Mouse (Mus musculus): ENCODE measurements around the gene Hist1h2ae. TPM values are rescaled to one million over a fixed set of nuclear protein-coding genes. Genes with fewer than 3 reads are reported as not detected.

Gene Hist1h2ae
- polyA plus RNA-seq, 1 experiment from 2014 or later: 76.3 TPM

- ATAC-seq (ENCODE audit: low FRiP score) (no peak), DNase-seq (ENCODE audit: low spot score, missing footprints) (peak; percentile 89)
- H3K4me3 ChIP-seq (ENCODE audit: low read depth, low read length): no peak overlapping the region
- H3K36me3 ChIP-seq (ENCODE audit: control insufficient read depth, insufficient read depth, low read length): no peaks in the 10 kb centered on the region
- under 1% methylated on average over 14 of the region's 14 CpGs for WGBS
- no peaks in the 10 kb centered on the region; the same call in 1 of the 2 replicates for H3K4me1 ChIP-seq (ENCODE audit: control insufficient read depth, insufficient read depth, low read length)
- H3K9me3 ChIP-seq (ENCODE audit: control insufficient read depth, low read length): no peaks in the 10 kb centered on the region
- H3K4me2 ChIP-seq: no peak overlapping the region; the same call in 1 of the 2 replicates
- no peaks in the 10 kb centered on the region for H3K27me3 ChIP-seq (ENCODE audit: control insufficient read depth, insufficient read depth, low read length)
- no peak overlapping the region for H3K27ac ChIP-seq (ENCODE audit: low read depth, low read length)
- no peak overlapping the region for H3K9ac ChIP-seq (ENCODE audit: low read length)
Measured at GRCm38 (mm10) chr13:23521703-23522102, 49.3 kb downstream of the Hist1h2ae start.

Small RNAs within 50 kb of the gene (microRNA-seq; reads per million reads assigned to microRNA genes)
- gene Gm44297 (0.57 reads per million), gene Gm44359 (not detected), gene Gm44394 (not detected)

Other genes starting within 250 kb of the Hist1h2ae start
- gene Zfp322a, start 202.0 kb downstream of the Hist1h2ae start, polyA plus RNA-seq (2014; fragmentation: Nextera tagmentation; extraction: Ambion mirVana): 69.4 and 77.9 TPM in 2 replicates
- 14.0 and 14.9 TPM in 2 replicates for gene Abt1, start 147.4 kb downstream of the Hist1h2ae start, polyA plus RNA-seq (2014; fragmentation: Nextera tagmentation; extraction: Ambion mirVana)
- not detected in 2 replicates for gene Btn1a1, start 105.3 kb downstream of the Hist1h2ae start, polyA plus RNA-seq (2014; fragmentation: Nextera tagmentation; extraction: Ambion mirVana)
- gene Btn2a2, start 82.4 kb downstream of the Hist1h2ae start, polyA plus RNA-seq (2014; fragmentation: Nextera tagmentation; extraction: Ambion mirVana): 0.28 and 0.34 TPM in 2 replicates
- 3.3 and 3.6 TPM in 2 replicates for gene Hist1h4h, start 40.2 kb downstream of the Hist1h2ae start, polyA plus RNA-seq (2014; fragmentation: Nextera tagmentation; extraction: Ambion mirVana)
- gene Hist1h2af, start 37.3 kb downstream of the Hist1h2ae start, polyA plus RNA-seq (2014; fragmentation: Nextera tagmentation; extraction: Ambion mirVana): 6.4 and 9.1 TPM in 2 replicates
- gene Hist1h3g, start 35.8 kb downstream of the Hist1h2ae start, polyA plus RNA-seq (2014; fragmentation: Nextera tagmentation; extraction: Ambion mirVana): 4.0 and 4.8 TPM in 2 replicates
- 0.44 and 0.87 TPM in 2 replicates for gene Hist1h2bh, start 27.8 kb downstream of the Hist1h2ae start, polyA plus RNA-seq (2014; fragmentation: Nextera tagmentation; extraction: Ambion mirVana)
- gene Hist1h3f, start 27.2 kb downstream of the Hist1h2ae start, polyA plus RNA-seq (2014; fragmentation: Nextera tagmentation; extraction: Ambion mirVana): 1.2 and 1.3 TPM in 2 replicates
- gene Hist1h4f, start 19.6 kb downstream of the Hist1h2ae start, polyA plus RNA-seq (2014; fragmentation: Nextera tagmentation; extraction: Ambion mirVana): 0.53 and 0.77 TPM in 2 replicates
- gene Hist1h1d, start 18.0 kb downstream of the Hist1h2ae start, polyA plus RNA-seq (2014; fragmentation: Nextera tagmentation; extraction: Ambion mirVana): 0.59 and 0.61 TPM in 2 replicates
- 7.2 and 7.4 TPM in 2 replicates for gene Hist1h3e, start 8.9 kb downstream of the Hist1h2ae start, polyA plus RNA-seq (2014; fragmentation: Nextera tagmentation; extraction: Ambion mirVana)
- 3.9 and 6.2 TPM in 2 replicates for gene Hist1h2bg, start 176 bp upstream of the Hist1h2ae start, polyA plus RNA-seq (2014; fragmentation: Nextera tagmentation; extraction: Ambion mirVana)
- 2.6 and 4.9 TPM in 2 replicates for gene Hist1h2bf, start 3.0 kb upstream of the Hist1h2ae start, polyA plus RNA-seq (2014; fragmentation: Nextera tagmentation; extraction: Ambion mirVana)
- 1.9 and 2.2 TPM in 2 replicates for gene Hist1h2ad, start 3.2 kb upstream of the Hist1h2ae start, polyA plus RNA-seq (2014; fragmentation: Nextera tagmentation; extraction: Ambion mirVana)
- gene Hist1h3d, start 4.5 kb upstream of the Hist1h2ae start, polyA plus RNA-seq (2014; fragmentation: Nextera tagmentation; extraction: Ambion mirVana): 7.4 and 9.8 TPM in 2 replicates
- 99.4 and 124 TPM in 2 replicates for gene Hist1h4d, start 10.4 kb upstream of the Hist1h2ae start, polyA plus RNA-seq (2014; fragmentation: Nextera tagmentation; extraction: Ambion mirVana)
- 1.6 and 1.7 TPM in 2 replicates for gene Hist1h2be, start 49.9 kb upstream of the Hist1h2ae start, polyA plus RNA-seq (2014; fragmentation: Nextera tagmentation; extraction: Ambion mirVana)
- 24.8 and 28.9 TPM in 2 replicates for gene Hist1h1e, start 51.3 kb upstream of the Hist1h2ae start, polyA plus RNA-seq (2014; fragmentation: Nextera tagmentation; extraction: Ambion mirVana)
- 0.83 and 1.1 TPM in 2 replicates for gene Hist1h2ac, start 112.7 kb upstream of the Hist1h2ae start, polyA plus RNA-seq (2014; fragmentation: Nextera tagmentation; extraction: Ambion mirVana)
- gene Hist1h2bc, start 113.0 kb upstream of the Hist1h2ae start, polyA plus RNA-seq (2014; fragmentation: Nextera tagmentation; extraction: Ambion mirVana): 25.3 and 25.7 TPM in 2 replicates
- not detected in 2 replicates for gene Hist1h1t, start 124.6 kb upstream of the Hist1h2ae start, polyA plus RNA-seq (2014; fragmentation: Nextera tagmentation; extraction: Ambion mirVana)
- gene Hist1h4c, start 127.2 kb upstream of the Hist1h2ae start, polyA plus RNA-seq (2014; fragmentation: Nextera tagmentation; extraction: Ambion mirVana): 5.3 and 6.4 TPM in 2 replicates
- 2.7 and 3.3 TPM in 2 replicates for gene Hfe, start 139.6 kb upstream of the Hist1h2ae start, polyA plus RNA-seq (2014; fragmentation: Nextera tagmentation; extraction: Ambion mirVana)
- 13.5 and 14.0 TPM in 2 replicates for gene Hist1h1c, start 167.6 kb upstream of the Hist1h2ae start, polyA plus RNA-seq (2014; fragmentation: Nextera tagmentation; extraction: Ambion mirVana)
- 8.6 and 9.2 TPM in 2 replicates for gene Hist1h3c, start 174.4 kb upstream of the Hist1h2ae start, polyA plus RNA-seq (2014; fragmentation: Nextera tagmentation; extraction: Ambion mirVana)
- 2.1 and 2.4 TPM in 2 replicates for gene Hist1h2bb, start 175.5 kb upstream of the Hist1h2ae start, polyA plus RNA-seq (2014; fragmentation: Nextera tagmentation; extraction: Ambion mirVana)
- 42.8 and 57.5 TPM in 2 replicates for gene Hist1h2ab, start 179.9 kb upstream of the Hist1h2ae start, polyA plus RNA-seq (2014; fragmentation: Nextera tagmentation; extraction: Ambion mirVana)
- gene Hist1h3b, start 181.0 kb upstream of the Hist1h2ae start, polyA plus RNA-seq (2014; fragmentation: Nextera tagmentation; extraction: Ambion mirVana): 7.5 and 13.2 TPM in 2 replicates
- 3.9 and 5.5 TPM in 2 replicates for gene Hist1h4b, start 185.8 kb upstream of the Hist1h2ae start, polyA plus RNA-seq (2014; fragmentation: Nextera tagmentation; extraction: Ambion mirVana)
- 0.49 and 0.55 TPM in 2 replicates for gene Hist1h4a, start 190.0 kb upstream of the Hist1h2ae start, polyA plus RNA-seq (2014; fragmentation: Nextera tagmentation; extraction: Ambion mirVana)
- 3.0 and 5.1 TPM in 2 replicates for gene Hist1h3a, start 191.2 kb upstream of the Hist1h2ae start, polyA plus RNA-seq (2014; fragmentation: Nextera tagmentation; extraction: Ambion mirVana)
- 3.5 and 3.7 TPM in 2 replicates for gene Hist1h1a, start 192.4 kb upstream of the Hist1h2ae start, polyA plus RNA-seq (2014; fragmentation: Nextera tagmentation; extraction: Ambion mirVana)
- not detected in 2 replicates for gene Trim38, start 198.7 kb upstream of the Hist1h2ae start, polyA plus RNA-seq (2014; fragmentation: Nextera tagmentation; extraction: Ambion mirVana)
- not detected in 2 replicates for gene Slc17a2, start 235.8 kb upstream of the Hist1h2ae start, polyA plus RNA-seq (2014; fragmentation: Nextera tagmentation; extraction: Ambion mirVana)

All from midbrain, embryonic 11.5 days (tissue).